Comparison of ENCODE assay signal across 18 mouse cellular contexts in the genomic region with DNA sequence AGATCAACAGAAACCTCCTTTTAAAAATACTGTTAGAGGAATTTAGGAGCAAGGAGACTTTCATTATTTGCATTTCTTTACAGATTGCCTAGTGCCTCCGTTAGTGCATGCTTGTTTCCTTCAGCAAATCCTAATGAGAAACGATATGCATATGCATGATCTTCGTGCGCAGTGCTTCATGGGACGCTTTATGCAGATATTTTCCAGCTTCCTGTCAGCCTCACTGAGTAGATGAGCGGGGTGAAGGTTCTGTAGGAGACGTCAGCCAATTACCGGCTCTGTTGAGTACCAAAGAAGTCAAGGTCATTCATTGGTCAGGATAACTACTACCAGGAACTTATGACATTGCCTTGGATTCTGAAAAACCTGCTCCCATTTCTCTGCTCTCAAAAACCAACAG.
DNase-seq lines count a peak whose midpoint lies in the region; ATAC-seq and TF ChIP-seq lines count a peak whose summit lies in the region.
"Had no signal": no experiment of that assay in that cellular context is flagged by ENCODE, and none has a peak within 500 bp of the region (broad histone marks: within the 10 kb centered on the region; RNA-seq: fewer than 3 reads in every experiment).

No protein-coding gene starts in this region.

- WGBS in hindbrain, embryonic 11.5 days, result 70% methylated on average over 8 of the region's 8 CpGs
- 78% methylated on average over 8 of the region's 8 CpGs for WGBS in hindbrain, embryonic 10.5 days
- 57% methylated on average over 8 of the region's 8 CpGs for WGBS in forebrain, embryonic 13.5 days
- 34% methylated on average over 8 of the region's 8 CpGs for WGBS in hindbrain, embryonic 15.5 days
- 47% methylated on average over 8 of the region's 8 CpGs for WGBS in neural tube, embryonic 13.5 days

- H3K9ac ChIP-seq in hindbrain, embryonic 11.5 days (ENCODE audit: low read depth, low read length), result no peak overlapping the region
- no peak overlapping the region for H3K9ac ChIP-seq in forebrain, embryonic 13.5 days
- H3K9ac ChIP-seq in hindbrain, embryonic 15.5 days, result no peak overlapping the region
- H3K9ac ChIP-seq in neural tube, embryonic 13.5 days, result no peak overlapping the region
- H3K9ac ChIP-seq: limb, embryonic 13.5 days had no signal

- ATAC-seq in hindbrain, embryonic 11.5 days (ENCODE audit: low FRiP score), result peak; percentile 68; the same call in 1 of the 2 replicates
- ATAC-seq in forebrain, embryonic 13.5 days, result peak; percentile 95
- ATAC-seq in hindbrain, embryonic 15.5 days (ENCODE audit: low FRiP score, low read depth), result peak; percentile 59; the same call in 1 of the 2 replicates
- ATAC-seq in neural tube, embryonic 13.5 days (ENCODE audit: low read depth), result no peak
- no peak for ATAC-seq in inflammation-experienced regulatory T-cells, adult 6 months

- no peak overlapping the region for H3K27ac ChIP-seq in hindbrain, embryonic 11.5 days (ENCODE audit: low read depth, low read length)
- H3K27ac ChIP-seq in hindbrain, embryonic 10.5 days, result no peak overlapping the region
- H3K27ac ChIP-seq in forebrain, embryonic 13.5 days, result no peak overlapping the region
- no peak overlapping the region for H3K27ac ChIP-seq in hindbrain, embryonic 15.5 days (replicated peaks)
- no peak overlapping the region for H3K27ac ChIP-seq in neural tube, embryonic 13.5 days (replicated peaks)
- no peak overlapping the region for H3K27ac ChIP-seq in layer of hippocampus, adult 2 months
- H3K27ac ChIP-seq: limb, embryonic 13.5 days had no signal

- H3K4me2 ChIP-seq in hindbrain, embryonic 11.5 days (replicated peaks; ENCODE audit: low read depth, low read length), result no peak overlapping the region
- peak overlapping the region; percentile 28 for H3K4me2 ChIP-seq in forebrain, embryonic 13.5 days
- peak overlapping the region; percentile 31 for H3K4me2 ChIP-seq in hindbrain, embryonic 15.5 days
- peak overlapping the region; percentile 40 for H3K4me2 ChIP-seq in neural tube, embryonic 13.5 days
- H3K4me2 ChIP-seq: limb, embryonic 13.5 days had no signal

- DNase-seq in hindbrain, embryonic 11.5 days (ENCODE audit: low spot score), result peak; percentile 8
- no peak for DNase-seq in hindbrain, embryonic 10.5 days (ENCODE audit: low spot score)
- DNase-seq in urinary bladder, postnatal 14 days (ENCODE audit: low spot score), result no peak
- no peak for DNase-seq in layer of hippocampus, adult 2 months (ENCODE audit: low spot score in 2 of 2)
- DNase-seq: adrenal gland, postnatal 36 days; cerebellum, adult 9-10 months; heart, adult 18-20 months; kidney, adult 18-20 months; kidney, postnatal 25 days; layer of hippocampus, adult 9-11 months; lung, postnatal 10 days; thymus, adult 18-20 months had no signal

- no peaks in the 10 kb centered on the region for H3K36me3 ChIP-seq in hindbrain, embryonic 11.5 days (ENCODE audit: control insufficient read depth, insufficient read depth, low read length)
- no peaks in the 10 kb centered on the region for H3K36me3 ChIP-seq in hindbrain, embryonic 10.5 days
- H3K36me3 ChIP-seq in forebrain, embryonic 13.5 days (ENCODE audit: poor library complexity, severe bottlenecking), result no peaks in the 10 kb centered on the region
- no peaks in the 10 kb centered on the region for H3K36me3 ChIP-seq in hindbrain, embryonic 15.5 days
- no peaks in the 10 kb centered on the region for H3K36me3 ChIP-seq in neural tube, embryonic 13.5 days
- H3K36me3 ChIP-seq: limb, embryonic 13.5 days had no signal

- H3K27me3 ChIP-seq in hindbrain, embryonic 11.5 days (ENCODE audit: control insufficient read depth, insufficient read depth, low read length), result no peaks in the 10 kb centered on the region
- H3K27me3 ChIP-seq in hindbrain, embryonic 10.5 days (ENCODE audit: insufficient read depth, poor library complexity, severe bottlenecking), result no peaks in the 10 kb centered on the region
- no peaks in the 10 kb centered on the region for H3K27me3 ChIP-seq in forebrain, embryonic 13.5 days
- no peaks in the 10 kb centered on the region for H3K27me3 ChIP-seq in hindbrain, embryonic 15.5 days
- no peaks in the 10 kb centered on the region for H3K27me3 ChIP-seq in neural tube, embryonic 13.5 days
- H3K27me3 ChIP-seq: limb, embryonic 13.5 days had no signal

- no peaks in the 10 kb centered on the region for H3K4me1 ChIP-seq in hindbrain, embryonic 11.5 days (replicated peaks; ENCODE audit: control insufficient read depth, insufficient read depth, low read length)
- H3K4me1 ChIP-seq in hindbrain, embryonic 10.5 days (replicated peaks), result no peaks in the 10 kb centered on the region
- H3K4me1 ChIP-seq in forebrain, embryonic 13.5 days, result peaks cover 6% of the 10 kb centered on the region
- H3K4me1 ChIP-seq in hindbrain, embryonic 15.5 days (replicated peaks), result no peaks in the 10 kb centered on the region
- H3K4me1 ChIP-seq in neural tube, embryonic 13.5 days (replicated peaks), result no peaks in the 10 kb centered on the region; the same call in 1 of the 2 replicates
- H3K4me1 ChIP-seq: limb, embryonic 13.5 days had no signal

- no peak overlapping the region for H3K4me3 ChIP-seq in hindbrain, embryonic 11.5 days (ENCODE audit: low read depth, low read length)
- H3K4me3 ChIP-seq in hindbrain, embryonic 10.5 days, result no peak overlapping the region
- H3K4me3 ChIP-seq in forebrain, embryonic 13.5 days, result no peak overlapping the region
- peak overlapping the region; percentile 4; the same call in 1 of the 2 replicates for H3K4me3 ChIP-seq in hindbrain, embryonic 15.5 days
- peak overlapping the region; percentile 7; the same call in 1 of the 2 replicates for H3K4me3 ChIP-seq in neural tube, embryonic 13.5 days
- no peak overlapping the region for H3K4me3 ChIP-seq in layer of hippocampus, adult 2 months
- H3K4me3 ChIP-seq: limb, embryonic 13.5 days; myocyte had no signal

- H3K9me3 ChIP-seq in hindbrain, embryonic 11.5 days (ENCODE audit: control insufficient read depth, low read length), result no peaks in the 10 kb centered on the region
- H3K9me3 ChIP-seq in hindbrain, embryonic 10.5 days, result no peaks in the 10 kb centered on the region
- no peaks in the 10 kb centered on the region for H3K9me3 ChIP-seq in forebrain, embryonic 13.5 days (replicated peaks)
- no peaks in the 10 kb centered on the region for H3K9me3 ChIP-seq in hindbrain, embryonic 15.5 days
- H3K9me3 ChIP-seq in neural tube, embryonic 13.5 days, result no peaks in the 10 kb centered on the region
- H3K9me3 ChIP-seq: limb, embryonic 13.5 days had no signal

- TF ChIP-seq CTCF in layer of hippocampus, adult 2 months (conservative IDR thresholded peaks at IDR 0.05), result no peak

Comparison
In these comparisons a context has a peak if more than half of its experiments do, and no peak if none do; other contexts are left out.
1. H3K4me3 ChIP-seq: peak in hindbrain, embryonic 15.5 days (single experiment) and neural tube, embryonic 13.5 days (single experiment); none in hindbrain, embryonic 11.5 days (single experiment), hindbrain, embryonic 10.5 days (single experiment), forebrain, embryonic 13.5 days (single experiment) and layer of hippocampus, adult 2 months (single experiment).
2. ATAC-seq: peak in hindbrain, embryonic 11.5 days (single experiment), forebrain, embryonic 13.5 days (single experiment) and hindbrain, embryonic 15.5 days (single experiment); none in neural tube, embryonic 13.5 days (single experiment) and inflammation-experienced regulatory T-cells, adult 6 months (single experiment).